Mouse (Mus musculus) embryonic facial prominence, embryonic 15.5 days (tissue): ENCODE results near the gene Gm13088. TPM values are rescaled to one million over a fixed set of nuclear protein-coding genes. Genes with fewer than 3 reads are reported as not detected.
"Not testable (repeated sequence)": the region's sequence is repeated elsewhere in the genome, so short reads cannot be mapped to it uniquely, and the experiment has no call there.

Experiments used
- ATAC-seq: fragments of 200-750 bp; cut with Nextera tagmentation; 2 replicates; pipeline ENCODE4 v1.8.0; 2017; ENCODE audit warnings: low read depth, moderate TSS enrichment; ENCODE audit not compliant: insufficient number of reproducible peaks, low FRiP score, low TSS enrichment
- H3K27ac ChIP-seq: fragments of 300-500 bp; sonication (generic); replicated peaks from 2 replicates; pipeline ENCODE4 v1.5.1; 2015; ENCODE audit warnings: mild to moderate bottlenecking, inconsistent platforms
- H3K27me3 ChIP-seq: fragments of 300-500 bp; sonication (generic); 2 replicates; pipeline ENCODE4 v1.6.1; 2015; ENCODE audit warnings: inconsistent platforms
- H3K36me3 ChIP-seq: fragments of 300-500 bp; sonication (generic); 2 replicates; pipeline ENCODE4 v1.6.1; 2015; ENCODE audit warnings: mild to moderate bottlenecking, inconsistent platforms
- H3K4me1 ChIP-seq: fragments of 300-500 bp; sonication (generic); 2 replicates; pipeline ENCODE4 v1.6.1; 2015; ENCODE audit warnings: inconsistent platforms
- H3K4me2 ChIP-seq: fragments of 300-500 bp; sonication (generic); replicated peaks from 2 replicates; pipeline ENCODE4 v1.6.1; 2015; ENCODE audit warnings: mild to moderate bottlenecking, inconsistent platforms
- H3K4me3 ChIP-seq: fragments of 300-500 bp; sonication (generic); replicated peaks from 2 replicates; pipeline ENCODE4 v1.5.1; 2015; ENCODE audit warnings: mild to moderate bottlenecking, inconsistent platforms
- H3K9ac ChIP-seq: fragments of 300-500 bp; sonication (generic); 2 replicates; pipeline ENCODE4 v1.6.1; 2015; ENCODE audit warnings: inconsistent platforms
- H3K9me3 ChIP-seq: fragments of 300-500 bp; sonication (generic); replicated peaks from 2 replicates; pipeline ENCODE4 v1.6.1; 2016; ENCODE audit warnings: inconsistent platforms
- WGBS: fragments of 180-500 bp; shearing (Covaris S2); methylation state at CpG from one replicate; pipeline ENCODE4 v1.1.7; 2015; 5-methylcytosine and 5-hydroxymethylcytosine counted together
- polyA plus RNA-seq: library from polyadenylated mRNA; unstranded; fragments of >200 nt; fragmentation: Nextera tagmentation; extraction: Ambion mirVana; gene quantifications from 2 replicates; pipeline ENCODE4 v1.2.1, GENCODE M21; 2015

Gene Gm13088
- not detected in 2 replicates for polyA plus RNA-seq

DNA sequence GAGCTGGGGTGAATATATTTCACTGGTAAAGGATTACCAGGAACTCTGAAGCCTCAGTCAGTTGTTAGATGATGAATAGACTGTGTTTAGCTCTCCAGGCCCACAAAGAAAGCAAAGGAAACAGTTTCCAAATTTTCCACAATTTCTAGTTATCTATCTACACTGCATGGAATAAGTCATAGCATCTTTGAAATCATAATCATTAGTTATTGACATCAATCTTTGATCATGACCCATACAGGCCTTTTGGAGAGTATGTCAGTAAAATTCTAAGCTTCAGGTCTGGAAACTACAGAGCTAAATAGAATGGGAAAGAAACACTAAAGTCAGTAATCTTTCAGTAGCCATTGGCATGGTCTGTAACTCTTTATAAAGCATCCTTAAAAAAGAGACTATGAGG lies at the start of gene Gm13088:
TSS of gene Gm13088 (minus strand) at position 101 of the 400 bp plus-strand sequence.
- H3K4me1 ChIP-seq, H3K9me3 ChIP-seq, H3K9ac ChIP-seq, H3K36me3 ChIP-seq, ATAC-seq, H3K27ac ChIP-seq, H3K27me3 ChIP-seq, H3K4me2 ChIP-seq, H3K4me3 ChIP-seq: not testable (repeated sequence)

- H3K27me3 ChIP-seq: no peaks in the 10 kb centered on the region
- ATAC-seq: no peak
- WGBS: 80% methylated on average over 2 of the region's 2 CpGs
- H3K4me2 ChIP-seq: no peak within 1 kb of the TSS
- H3K4me1 ChIP-seq: no peaks in the 10 kb centered on the region
- H3K27ac ChIP-seq: no peak within 1 kb of the TSS
- H3K36me3 ChIP-seq: no peaks in the 10 kb centered on the region
- no peak within 1 kb of the TSS for H3K4me3 ChIP-seq
- H3K9ac ChIP-seq: no peak within 1 kb of the TSS
- peaks cover 11% of the 10 kb centered on the region; the same call in 1 of the 2 replicates for H3K9me3 ChIP-seq
Measured at GRCm38 (mm10) chr4:143702611-143703010, 45.6 kb upstream of the Gm13088 start, which contains the start of gene Gm13089. TSS of gene Gm13089 (minus strand) at chr4:143702711.

GRCm38 (mm10) chr4:143618101-143618500 lies 38.9 kb downstream of the Gm13088 start:
- WGBS: 80% methylated on average over 4 of the region's 4 CpGs
- not testable (repeated sequence) for ATAC-seq, H3K4me2 ChIP-seq

DNA sequence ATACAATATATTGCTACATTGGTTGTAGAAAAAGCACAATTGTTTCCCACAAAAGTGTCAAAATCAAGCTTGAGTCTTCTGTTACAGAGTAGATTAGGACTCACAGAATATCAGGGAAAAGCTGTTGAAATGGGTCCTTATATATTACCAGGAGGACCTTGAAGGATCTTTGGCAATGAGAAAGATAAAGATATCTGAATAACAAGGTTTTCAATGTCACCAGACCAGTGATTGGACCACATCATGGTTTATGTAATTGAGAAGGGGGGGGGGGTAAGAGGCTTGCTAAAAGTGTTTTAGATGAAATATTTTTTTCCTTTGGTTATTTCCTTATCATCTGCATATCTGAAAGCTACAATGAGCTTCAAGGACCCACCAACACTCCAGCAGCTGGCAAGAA lies 42.3 kb downstream of the Gm13088 start, which contains the start of gene Gm13083:
TSS of gene Gm13083 (plus strand) at position 301 of the 400 bp plus-strand sequence.
- not testable (repeated sequence) for H3K9me3 ChIP-seq, H3K4me1 ChIP-seq, ATAC-seq, H3K9ac ChIP-seq, H3K4me3 ChIP-seq, H3K27ac ChIP-seq, H3K4me2 ChIP-seq, H3K27me3 ChIP-seq, H3K36me3 ChIP-seq

More at GRCm38 (mm10) chr4:143618101-143618500, 38.9 kb downstream of the Gm13088 start:
- not testable (repeated sequence) for H3K27ac ChIP-seq, H3K4me3 ChIP-seq, H3K36me3 ChIP-seq, H3K9me3 ChIP-seq, H3K27me3 ChIP-seq, H3K4me1 ChIP-seq, H3K9ac ChIP-seq

- WGBS: 82% methylated on average over 9 of the region's 9 CpGs
Measured at GRCm38 (mm10) chr4:143611927-143612326, 45.1 kb downstream of the Gm13088 start.

More at GRCm38 (mm10) chr4:143611927-143612326, 45.1 kb downstream of the Gm13088 start:
- H3K36me3 ChIP-seq, H3K4me3 ChIP-seq, ATAC-seq, H3K27ac ChIP-seq, H3K9me3 ChIP-seq, H3K9ac ChIP-seq, H3K4me2 ChIP-seq, H3K27me3 ChIP-seq, H3K4me1 ChIP-seq: not testable (repeated sequence)

Other genes starting within 250 kb of the Gm13088 start
- gene Pramef8, start 244.8 kb downstream of the Gm13088 start, polyA plus RNA-seq: 18.9 and 19.1 TPM in 2 replicates
- not detected in 2 replicates for gene Oog4, start 206.9 kb downstream of the Gm13088 start, polyA plus RNA-seq
- gene Gm13043, start 145.9 kb downstream of the Gm13088 start, polyA plus RNA-seq: not detected in 2 replicates
- not detected in 2 replicates for gene Gm13040, start 121.3 kb downstream of the Gm13088 start, polyA plus RNA-seq
- not detected in 2 replicates for gene BC080695, start 105.5 kb downstream of the Gm13088 start, polyA plus RNA-seq
- gene Gm13057, start 105.5 kb downstream of the Gm13088 start, polyA plus RNA-seq: not detected in 2 replicates
- not detected in 2 replicates for gene Gm13083, start 42.2 kb downstream of the Gm13088 start, polyA plus RNA-seq
- not detected in 2 replicates for gene Gm13089, start 45.5 kb upstream of the Gm13088 start, polyA plus RNA-seq
- not detected in 2 replicates for gene Gm13078, start 62.2 kb upstream of the Gm13088 start, polyA plus RNA-seq
- gene Gm13023, start 132.1 kb upstream of the Gm13088 start, polyA plus RNA-seq: not detected in 2 replicates
- not detected in 2 replicates for gene Gm13084, start 158.8 kb upstream of the Gm13088 start, polyA plus RNA-seq
- not detected in 2 replicates for gene Gm13103, start 189.3 kb upstream of the Gm13088 start, polyA plus RNA-seq
- gene Pramef6, start 243.1 kb upstream of the Gm13088 start, polyA plus RNA-seq: not detected in 2 replicates